Mouse (Mus musculus): Measurements from ENCODE around the gene Caprin1. TPM values are rescaled to one million over a fixed set of nuclear protein-coding genes. Genes with fewer than 3 reads are reported as not detected.

The Caprin1 gene
- total and polyA plus RNA-seq, 3 experiments: 56.1 to 204 (median 190) TPM

- Histone ChIP-seq H3K4me3 (peak overlapping the region; percentile 92), H3K4me1 (ENCODE audit: control insufficient read depth, insufficient read depth, low read length) (no peaks in the 10 kb centered on the region; the same call in 1 of the 2 replicates), H3K27ac (peak overlapping the region; percentile 99), H3K79me2 (replicated peaks; ENCODE audit: control insufficient read depth, insufficient read depth, low read length) (no peaks in the 10 kb centered on the region; the same call in none of the 2 replicates), H3K27me3 (ENCODE audit: control insufficient read depth, insufficient read depth, low read length) (no peaks in the 10 kb centered on the region), H3K36me3 (ENCODE audit: control insufficient read depth, insufficient read depth, low read length) (peaks cover 21% of the 10 kb centered on the region), H3K9ac (ENCODE audit: low read depth, low read length) (peak overlapping the region; percentile 85)
- peak; percentile 71 to 83 for DNase-seq
- intact Hi-C loops (cut with DNase I): loop anchor here (5.0 to 10.0 kb wide), 4 partner anchors 51 to 311 kb away; partner anchors contain the start of genes Abtb2 and Cat
- WGBS: 1% methylated on average over 11 of the region's 11 CpGs
- TF ChIP-seq CTCF (IDR thresholded peaks at IDR 0.05): no peak
- no peak for TF ChIP-seq EP300 (IDR thresholded peaks at IDR 0.05; ENCODE audit: insufficient read depth, low read depth, low read length)
- TF ChIP-seq POLR2A (IDR thresholded peaks at IDR 0.05; ENCODE audit: insufficient read depth, low read depth, low read length): peak; percentile 58; the same call in 1 of the 2 replicates
These were observed 1.6 kb downstream of the Caprin1 start for GRCm38 (mm10) chr2:103795843-103796210.

GRCm38 (mm10) chr2:103792009-103792408 lies 5.4 kb downstream of the Caprin1 start:
- Histone ChIP-seq H3K79me2 (replicated peaks; ENCODE audit: control insufficient read depth, insufficient read depth, low read length) (peaks cover 3% of the 10 kb centered on the region), H3K27me3 (ENCODE audit: control insufficient read depth, insufficient read depth, low read length) (no peaks in the 10 kb centered on the region), H3K9ac (ENCODE audit: low read depth, low read length) (no peak overlapping the region), H3K4me1 (ENCODE audit: control insufficient read depth, insufficient read depth, low read length) (no peaks in the 10 kb centered on the region; the same call in 1 of the 2 replicates), H3K4me3 (no peak overlapping the region), H3K27ac (no peak overlapping the region), H3K36me3 (ENCODE audit: control insufficient read depth, insufficient read depth, low read length) (peaks cover 28% of the 10 kb centered on the region)
- TF ChIP-seq EP300 (IDR thresholded peaks at IDR 0.05; ENCODE audit: insufficient read depth, low read depth, low read length): no peak
- DNase-seq: no peak
- WGBS: 95% methylated on average over 1 of the region's 1 CpGs
- intact Hi-C loops (cut with DNase I): loop anchor here (10.0 kb wide), 1 partner anchor 307 kb away; the partner anchor contains the start of gene Cat

GRCm38 (mm10) chr2:103785735-103786134 lies 11.7 kb downstream of the Caprin1 start:
- Histone ChIP-seq H3K9ac (ENCODE audit: low read depth, low read length) (no peak overlapping the region), H3K4me1 (ENCODE audit: control insufficient read depth, insufficient read depth, low read length) (no peaks in the 10 kb centered on the region), H3K36me3 (ENCODE audit: control insufficient read depth, insufficient read depth, low read length) (peaks cover 9% of the 10 kb centered on the region), H3K27me3 (ENCODE audit: control insufficient read depth, insufficient read depth, low read length) (no peaks in the 10 kb centered on the region), H3K79me2 (replicated peaks; ENCODE audit: control insufficient read depth, insufficient read depth, low read length) (peaks cover 4% of the 10 kb centered on the region), H3K4me3 (no peak overlapping the region), H3K27ac (no peak overlapping the region)
- no peak for TF ChIP-seq CTCF (IDR thresholded peaks at IDR 0.05)
- DNase-seq: no peak
- intact Hi-C loops (cut with DNase I): loop anchor here (10.0 kb wide), 1 partner anchor 79 kb away; no protein-coding TSS in a partner anchor
- WGBS: 69% methylated on average over 1 of the region's 1 CpGs

GRCm38 (mm10) chr2:103784621-103785020 lies 12.8 kb downstream of the Caprin1 start:
- H3K36me3 ChIP-seq (ENCODE audit: control insufficient read depth, insufficient read depth, low read length): peaks cover 6% of the 10 kb centered on the region
- no peak overlapping the region for H3K27ac ChIP-seq
- DNase-seq: peak in 1 of 2 experiments; percentile 7
- 89% methylated on average over 4 of the region's 4 CpGs for WGBS
- H3K79me2 ChIP-seq (replicated peaks; ENCODE audit: control insufficient read depth, insufficient read depth, low read length): peaks cover 2% of the 10 kb centered on the region
- TF ChIP-seq CTCF (IDR thresholded peaks at IDR 0.05): peak; percentile 70
- TF ChIP-seq EP300 (IDR thresholded peaks at IDR 0.05; ENCODE audit: insufficient read depth, low read depth, low read length): no peak
- TF ChIP-seq POLR2A (IDR thresholded peaks at IDR 0.05; ENCODE audit: insufficient read depth, low read depth, low read length): no peak
- H3K27me3 ChIP-seq (ENCODE audit: control insufficient read depth, insufficient read depth, low read length): no peaks in the 10 kb centered on the region
- H3K4me3 ChIP-seq: no peak overlapping the region
- intact Hi-C loops (cut with DNase I): loop anchor here (10.0 kb wide), 1 partner anchor 80 kb away; no protein-coding TSS in a partner anchor
- H3K9ac ChIP-seq (ENCODE audit: low read depth, low read length): no peak overlapping the region
- no peaks in the 10 kb centered on the region for H3K4me1 ChIP-seq (ENCODE audit: control insufficient read depth, insufficient read depth, low read length)

GRCm38 (mm10) chr2:103762492-103762891 lies 35.0 kb downstream of the Caprin1 start:
- Histone ChIP-seq H3K4me3 (no peak overlapping the region), H3K27me3 (ENCODE audit: control insufficient read depth, insufficient read depth, low read length) (no peaks in the 10 kb centered on the region), H3K4me1 (ENCODE audit: control insufficient read depth, insufficient read depth, low read length) (peaks cover 2% of the 10 kb centered on the region), H3K27ac (no peak overlapping the region), H3K9ac (ENCODE audit: low read depth, low read length) (no peak overlapping the region), H3K79me2 (replicated peaks; ENCODE audit: control insufficient read depth, insufficient read depth, low read length) (no peaks in the 10 kb centered on the region), H3K36me3 (ENCODE audit: control insufficient read depth, insufficient read depth, low read length) (no peaks in the 10 kb centered on the region; the same call in 1 of the 2 replicates)
- TF ChIP-seq POLR2A (IDR thresholded peaks at IDR 0.05; ENCODE audit: insufficient read depth, low read depth, low read length) (no peak), CTCF (IDR thresholded peaks at IDR 0.05) (no peak)
- WGBS: 46% methylated on average over 1 of the region's 1 CpGs
- intact Hi-C loops (cut with DNase I): no loop called here
- no peak for DNase-seq

GRCm38 (mm10) chr2:103761993-103762392 lies 35.5 kb downstream of the Caprin1 start:
- Histone ChIP-seq H3K4me3 (no peak overlapping the region), H3K27me3 (ENCODE audit: control insufficient read depth, insufficient read depth, low read length) (no peaks in the 10 kb centered on the region), H3K27ac (no peak overlapping the region), H3K79me2 (replicated peaks; ENCODE audit: control insufficient read depth, insufficient read depth, low read length) (no peaks in the 10 kb centered on the region), H3K4me1 (ENCODE audit: control insufficient read depth, insufficient read depth, low read length) (peaks cover 2% of the 10 kb centered on the region), H3K36me3 (ENCODE audit: control insufficient read depth, insufficient read depth, low read length) (no peaks in the 10 kb centered on the region; the same call in 1 of the 2 replicates), H3K9ac (ENCODE audit: low read depth, low read length) (no peak overlapping the region)
- intact Hi-C loops (cut with DNase I): loop anchor here (1.0 kb wide), 1 partner anchor 35 kb away; the partner anchor contains the start of gene Caprin1
- WGBS: 26% methylated on average over 4 of the region's 4 CpGs
- TF ChIP-seq POLR2A (IDR thresholded peaks at IDR 0.05; ENCODE audit: insufficient read depth, low read depth, low read length) (no peak), EP300 (IDR thresholded peaks at IDR 0.05; ENCODE audit: insufficient read depth, low read depth, low read length) (no peak), CTCF (IDR thresholded peaks at IDR 0.05) (no peak)
- DNase-seq: no peak

Measured in heart, adult 2 months (tissue).